12 mouse cellular contexts compared by ENCODE assay signal in genomic region chr9:121593768-121594167, GRCm38 (mm10). TPM values are rescaled to one million over a fixed set of nuclear protein-coding genes. Genes with fewer than 3 reads are reported as not detected.
"Had no signal": no experiment of that assay in that cellular context is flagged by ENCODE, and none has a peak within 500 bp of the region (broad histone marks: within the 10 kb centered on the region; RNA-seq: fewer than 3 reads in every experiment).

No protein-coding gene starts in this region.

RNA-seq across cellular contexts. Expression of gene Lyzl4, which starts 48.1 kb away (rescaled TPM):
- polyA plus RNA-seq: forebrain, postnatal 0 days; heart, embryonic 11.5 days; heart, embryonic 13.5 days; heart, postnatal 0 days; hindbrain, embryonic 11.5 days; hindbrain, embryonic 13.5 days; intestine, embryonic 14.5 days; intestine, embryonic 16.5 days; limb, embryonic 11.5 days; liver, embryonic 11.5 days; liver, embryonic 15.5 days had no signal

RNA-seq across cellular contexts. Expression of gene Vipr1, which starts 48.7 kb away (rescaled TPM):
- polyA plus RNA-seq: kidney, embryonic 14.5 days had no signal
